Mouse (Mus musculus) ES-Bruce4 (cell line): Measurements from ENCODE around the gene Casz1.

Experiments used
- CTCF ChIP-seq: IDR thresholded peaks from one replicate; pipeline ENCODE4 v1.8.1; 2011; ENCODE audit warnings: low read depth, low read length
- EP300 ChIP-seq: IDR thresholded peaks from 2 replicates; pipeline ENCODE4 v1.6.1; 2011; ENCODE audit warnings: low read depth, low read length; ENCODE audit not compliant: insufficient read depth
- POLR2A ChIP-seq: IDR thresholded peaks from one replicate; pipeline ENCODE4 v1.8.1; 2011; ENCODE audit warnings: low read length; ENCODE audit not compliant: insufficient read depth

DNA sequence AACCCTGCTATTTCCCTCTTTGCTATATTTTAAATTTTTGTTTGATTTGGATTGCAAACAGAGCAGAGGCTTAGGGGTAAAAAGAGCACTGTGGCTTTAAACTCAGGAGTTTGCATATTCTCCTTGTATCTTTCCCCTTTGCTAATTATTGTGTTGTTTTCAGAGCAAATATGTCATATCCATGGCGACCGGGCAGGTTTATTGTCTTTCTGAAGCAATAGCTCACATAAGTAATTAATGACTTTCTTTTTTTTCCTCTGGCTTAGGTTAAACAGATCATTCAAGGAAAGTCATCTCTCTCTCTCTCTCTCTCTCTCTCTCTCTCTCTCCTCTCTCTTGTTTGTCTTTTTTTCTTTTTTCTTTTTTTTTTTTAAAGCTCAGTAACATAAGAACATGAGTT, 4.6 kb downstream of the Casz1 start:
- TF ChIP-seq POLR2A = no peak
- TF ChIP-seq CTCF = no peak
- no peak for TF ChIP-seq EP300
